Mouse (Mus musculus) right cerebral cortex, postnatal 36 days (tissue): Measurements from ENCODE around the gene Sdhc.
"Not testable (repeated sequence)": the region's sequence is repeated elsewhere in the genome, so short reads cannot be mapped to it uniquely, and the experiment has no call there.

Experiments used
- DNase-seq, 2 experiments: peaks; one replicate each; pipeline ENCODE4 v3.0.0; 2022; ENCODE audit warnings: low spot score in 2 of 2, mixed read lengths in 1 of 2

The Sdhc gene

DNA sequence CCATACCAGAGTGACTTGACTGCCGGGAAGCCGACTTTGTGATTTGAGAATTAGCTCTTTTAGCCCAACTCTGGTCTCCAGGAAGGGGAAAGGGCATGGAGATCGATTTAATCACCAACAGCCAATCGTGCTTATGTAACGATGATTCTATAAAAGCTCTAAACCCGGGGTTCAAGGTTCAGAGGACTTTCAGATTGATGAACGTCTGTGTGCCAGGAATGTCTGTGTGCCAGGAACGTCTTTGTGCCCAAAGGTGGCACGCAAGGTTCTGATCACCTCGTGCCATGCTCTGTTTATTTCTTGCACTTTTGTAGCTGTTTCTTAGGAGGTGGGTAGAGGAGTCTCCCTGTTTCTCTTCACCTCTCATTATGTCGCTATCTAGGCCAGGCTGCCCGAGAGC lies 18.5 kb upstream of the Sdhc start:
- DNase-seq: no peak

DNA sequence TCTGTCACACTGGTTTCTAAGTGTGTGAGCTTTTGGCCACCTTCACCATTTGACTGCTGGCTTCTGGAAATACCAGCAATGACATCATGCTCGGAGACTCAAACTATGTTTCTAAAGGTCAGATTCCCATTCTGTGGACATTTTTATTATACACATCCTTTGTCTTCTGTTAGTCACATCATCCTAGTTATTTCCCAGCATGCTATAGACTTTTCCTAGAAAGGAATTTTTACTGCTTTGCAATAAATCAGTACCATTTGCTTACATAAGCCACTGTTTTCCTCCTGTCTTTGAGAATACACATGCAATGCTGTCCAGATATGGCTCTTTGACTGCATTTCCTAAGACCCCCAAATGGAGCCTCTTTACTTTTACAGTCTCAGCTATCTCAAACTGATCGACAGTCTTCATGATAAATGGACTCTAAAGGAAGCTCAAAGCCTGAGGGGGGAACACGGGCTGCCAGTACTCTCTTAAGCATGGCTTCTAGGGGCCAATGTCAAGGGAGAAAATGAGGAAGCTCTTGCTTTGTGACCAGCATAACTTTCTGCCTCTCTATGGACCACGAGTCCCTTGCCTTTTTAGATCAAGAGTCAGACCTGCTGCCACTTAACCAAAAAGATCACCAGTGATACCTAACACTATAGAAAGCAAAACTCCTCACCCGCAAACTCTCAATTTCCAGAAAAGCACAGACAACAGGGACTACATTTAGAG lies 15.4 kb upstream of the Sdhc start:
- no peak for DNase-seq

DNA sequence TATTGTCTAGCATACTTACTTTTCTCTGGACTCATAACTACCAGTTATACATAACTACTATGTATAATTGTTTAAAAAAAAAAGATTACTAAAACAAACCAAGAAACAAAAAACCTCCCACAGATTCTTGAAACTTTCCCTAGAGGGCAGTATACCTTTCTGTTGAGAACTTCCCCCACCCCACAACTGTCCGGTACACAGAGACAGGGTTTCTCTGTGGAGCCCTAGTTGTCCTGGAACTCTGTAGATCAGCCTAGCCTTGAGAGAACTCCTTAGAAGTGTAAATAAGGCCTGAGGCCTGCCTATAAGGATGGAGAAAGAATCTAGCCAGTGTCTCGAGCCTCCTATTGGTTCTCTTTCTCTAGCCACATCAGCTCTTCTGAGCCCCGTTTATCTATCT lies 13.9 kb upstream of the Sdhc start:
- DNase-seq: no peak

DNA sequence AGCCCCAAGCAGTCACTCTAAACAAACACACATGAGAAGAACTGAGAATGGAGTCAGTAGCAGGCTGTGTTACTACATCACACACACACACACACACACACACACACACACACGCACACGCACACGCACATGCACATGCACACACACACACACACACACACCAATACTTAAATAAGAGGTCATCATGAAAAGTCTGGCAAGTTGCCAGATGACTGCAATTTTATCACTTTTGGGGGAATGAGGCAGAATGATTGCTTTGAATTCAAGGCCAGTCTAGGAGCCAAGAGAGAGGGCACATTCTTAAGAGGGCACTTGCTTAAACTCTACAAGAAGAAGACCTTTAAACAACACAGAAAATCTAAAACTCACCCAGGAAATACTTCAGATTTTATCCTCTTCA lies 12.1 kb upstream of the Sdhc start:
- DNase-seq: no peak

DNA sequence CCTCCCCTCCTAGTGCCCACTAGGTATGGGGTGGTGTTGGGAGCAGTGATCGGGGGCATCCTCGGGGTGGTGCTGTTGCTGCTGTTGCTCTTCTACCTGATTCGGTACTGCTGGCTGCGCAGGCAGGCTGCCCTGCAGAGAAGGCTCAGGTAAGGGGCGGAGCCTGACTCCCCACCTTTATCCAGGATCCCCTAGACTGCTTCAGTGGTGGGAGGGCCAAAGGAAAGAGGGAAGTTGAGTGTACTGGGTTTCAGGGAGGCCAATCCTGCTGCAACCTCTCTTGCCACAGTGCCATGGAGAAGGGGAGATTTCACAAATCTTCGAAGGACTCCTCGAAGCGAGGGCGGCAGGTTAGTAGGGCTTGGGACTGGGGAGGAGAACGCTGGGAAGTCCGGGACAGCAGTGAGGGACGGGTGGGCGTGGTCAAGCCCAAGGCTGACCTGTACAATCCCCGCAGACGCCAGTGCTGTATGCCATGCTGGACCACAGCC lies 9.1 kb upstream of the Sdhc start:
- no peak for DNase-seq

DNA sequence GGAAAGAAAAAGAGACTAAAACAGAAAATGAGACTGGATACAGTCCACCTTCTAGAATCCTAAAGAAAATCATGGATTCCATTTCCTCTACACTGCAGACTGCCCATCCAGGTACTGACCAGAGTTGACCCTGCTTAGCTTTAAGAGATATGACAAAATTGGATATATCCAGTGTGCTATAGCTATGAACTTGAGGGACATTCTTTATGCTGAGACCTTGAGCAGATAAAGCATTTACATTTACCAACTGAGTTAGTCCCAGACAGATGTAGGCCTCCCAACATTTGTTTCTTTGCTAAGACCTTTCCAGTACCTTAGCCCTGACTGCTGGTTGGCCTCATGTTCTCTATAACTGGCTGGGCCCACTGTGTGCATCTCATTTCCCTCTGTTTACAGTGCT lies 7.6 kb upstream of the Sdhc start:
- DNase-seq: no peak

DNA sequence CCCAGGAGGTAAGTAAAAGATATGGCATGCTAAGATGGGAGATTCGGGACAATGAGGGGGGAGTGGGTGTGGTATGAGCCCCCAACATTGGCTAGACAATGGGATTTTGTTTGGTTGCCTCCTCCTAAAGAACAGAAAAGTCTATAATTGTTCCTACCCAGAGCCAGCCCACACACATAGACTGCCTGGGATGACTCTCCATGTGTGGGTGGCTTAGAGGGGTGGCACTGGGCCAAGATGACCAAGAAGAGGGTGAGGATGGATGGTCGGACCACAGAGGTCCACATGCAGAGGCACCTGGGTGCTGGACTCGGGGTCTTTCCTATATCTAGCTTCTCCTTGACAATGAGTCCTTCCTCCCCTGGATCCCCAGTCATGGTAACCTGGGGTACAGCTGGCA lies 6.2 kb upstream of the Sdhc start:
- DNase-seq: peak in 1 of 2 experiments; percentile 11

DNA sequence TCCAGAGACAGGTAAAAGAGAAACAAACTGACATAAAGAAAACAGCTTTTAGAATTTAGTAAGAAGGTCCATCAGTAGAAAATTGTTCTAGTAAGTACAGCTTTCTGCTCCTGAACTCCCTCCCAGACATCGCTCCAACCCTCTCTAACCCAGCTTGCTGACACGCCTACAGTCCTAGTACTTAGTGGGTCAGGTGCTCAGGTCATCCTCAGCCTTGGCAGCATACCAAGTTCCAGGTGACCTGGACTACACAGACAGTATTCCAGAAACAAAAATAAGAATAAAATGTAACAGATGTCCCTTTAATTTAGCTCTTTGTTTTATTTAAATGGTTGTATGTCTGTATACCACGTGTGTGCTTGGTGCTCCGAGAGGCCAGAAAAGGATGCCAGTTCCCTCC lies 1.6 kb upstream of the Sdhc start:
- no peak for DNase-seq

DNA sequence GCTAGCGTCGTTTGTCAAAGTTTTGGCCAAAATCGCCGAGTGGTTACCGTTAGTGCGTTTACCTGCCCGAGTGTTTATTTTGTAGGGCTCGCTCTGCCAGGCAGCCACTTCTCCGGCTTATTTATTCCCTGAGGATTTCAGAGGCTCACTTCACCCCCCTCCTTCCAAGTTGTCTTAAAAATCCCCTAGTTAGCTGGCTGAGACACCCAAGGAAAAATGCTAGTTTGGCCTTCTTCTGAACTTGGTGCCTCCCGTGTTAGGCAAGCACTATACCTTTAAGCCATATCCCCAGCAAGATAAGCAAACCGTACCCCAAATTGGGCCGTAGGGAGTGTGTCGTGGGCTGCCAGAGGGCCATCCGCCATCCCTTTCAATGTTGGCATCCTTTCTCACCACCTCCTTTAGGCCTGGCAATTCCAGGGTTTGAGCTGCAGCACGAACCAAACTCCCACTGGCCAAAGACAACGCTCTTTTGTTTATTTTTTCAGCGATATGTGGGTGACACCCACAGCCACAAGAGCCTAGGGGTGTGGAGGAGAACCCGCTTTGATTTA lies 512 bp upstream of the Sdhc start:
- peak; percentile 34 to 50 for DNase-seq

DNA sequence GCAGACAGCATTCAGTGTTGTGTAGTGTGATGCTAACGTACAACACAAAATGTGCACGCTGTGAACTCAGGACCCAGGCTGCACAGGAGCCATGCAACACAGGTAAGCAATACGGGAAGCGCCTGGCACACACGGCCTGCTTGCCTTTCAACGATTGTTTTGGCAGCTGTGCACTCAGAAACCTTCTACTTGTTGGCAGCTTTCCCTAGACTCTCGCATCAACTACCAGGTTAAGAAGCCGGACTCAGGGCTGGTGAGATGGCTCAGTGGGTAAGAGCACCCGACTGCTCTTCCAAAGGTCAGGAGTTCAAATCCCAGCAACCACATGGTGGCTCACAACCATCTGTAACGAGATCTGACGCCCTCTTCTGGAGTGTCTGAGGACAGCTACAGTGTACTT lies 7.4 kb downstream of the Sdhc start:
- DNase-seq: not testable (repeated sequence)

DNA sequence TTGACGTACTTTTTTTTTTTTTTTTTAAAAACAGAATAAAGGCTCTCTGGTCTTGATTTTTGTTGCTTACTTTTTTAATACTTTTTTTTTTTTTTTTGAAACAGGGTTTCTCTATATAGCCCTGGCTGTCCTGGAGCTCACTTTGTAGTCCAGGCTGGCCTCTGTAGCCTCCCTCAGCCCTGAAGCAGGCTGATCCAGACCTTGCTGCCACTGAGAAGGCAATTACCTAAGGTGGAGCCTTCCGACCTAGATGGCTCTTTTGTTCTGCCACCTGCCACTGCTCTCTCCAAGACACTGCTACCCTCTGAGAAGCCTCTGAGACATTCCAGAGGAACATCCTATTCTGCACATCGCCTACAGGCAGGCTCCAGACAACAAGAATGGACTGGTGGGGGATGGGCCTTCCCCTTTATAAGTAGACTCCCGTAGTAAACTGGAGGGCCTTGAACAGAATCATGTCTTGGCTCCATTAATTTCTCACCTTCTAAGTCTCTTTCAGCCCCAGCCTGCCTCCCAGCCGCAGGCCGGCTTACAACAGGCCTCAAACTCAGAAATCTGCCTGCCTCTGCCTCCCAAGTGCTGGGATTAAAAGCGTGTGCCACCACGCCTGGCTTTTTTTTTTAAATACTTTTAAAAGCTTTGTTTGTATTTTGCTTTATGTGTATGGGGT lies 12.8 kb downstream of the Sdhc start:
- not testable (repeated sequence) for DNase-seq

DNA sequence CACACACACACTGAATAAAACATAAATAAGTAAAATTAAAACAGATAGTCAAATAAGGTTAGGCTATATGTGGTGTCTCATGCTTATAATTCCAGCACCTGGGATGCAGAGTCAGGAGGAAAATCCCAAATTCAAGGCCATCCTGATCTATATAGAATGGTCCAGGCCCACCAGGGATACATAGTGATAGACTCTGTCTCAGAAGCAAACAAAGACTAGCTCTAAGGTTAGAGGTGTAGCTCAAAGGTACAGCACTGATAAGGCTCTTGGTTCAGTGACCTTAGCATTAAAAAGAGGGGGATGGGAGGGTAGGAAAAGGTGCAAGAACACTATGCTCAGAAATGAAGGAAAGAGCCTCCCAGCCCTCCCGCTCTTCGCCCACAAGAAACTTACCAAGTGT lies 14.8 kb downstream of the Sdhc start:
- no peak for DNase-seq

DNA sequence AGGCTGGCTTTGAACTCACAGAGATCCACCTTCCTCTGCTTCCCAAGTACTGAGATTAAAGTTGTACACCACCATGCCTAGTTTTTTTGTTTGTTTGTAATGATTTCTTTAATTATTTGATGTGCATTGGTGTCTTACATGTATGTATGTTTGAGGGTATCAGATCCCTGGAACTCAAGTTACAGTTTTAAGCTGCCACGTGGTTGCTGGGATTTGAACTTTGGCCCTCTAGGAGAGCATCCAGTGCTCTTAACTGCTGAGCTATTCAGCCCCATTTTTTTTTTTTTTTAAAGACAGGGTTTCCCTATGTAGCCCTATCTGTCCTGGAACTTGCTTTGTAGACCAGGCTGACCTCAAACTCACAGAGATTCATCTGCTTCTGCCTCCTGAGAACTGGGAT lies 19.4 kb downstream of the Sdhc start:
- DNase-seq: no peak

DNA sequence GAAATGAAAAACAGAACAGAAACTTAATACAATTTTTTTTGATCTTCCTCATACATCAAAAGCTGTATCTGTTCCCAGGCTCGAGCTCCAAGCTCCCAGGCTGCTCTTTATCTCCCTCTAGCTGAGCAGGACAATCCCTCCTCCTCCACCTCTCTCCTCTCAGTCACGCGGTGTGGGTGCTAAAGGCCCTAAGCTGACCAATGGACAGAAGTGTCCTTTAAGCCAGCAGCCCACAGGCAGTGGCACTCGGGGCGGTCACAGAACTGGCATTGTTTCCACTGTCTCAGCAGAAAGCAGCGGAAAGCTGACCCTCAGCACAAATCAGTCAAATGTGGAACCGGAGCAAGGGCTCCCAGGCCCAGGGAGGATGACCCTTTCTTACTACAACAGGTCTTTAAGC lies 21.2 kb downstream of the Sdhc start:
- peak; percentile 34 to 47 for DNase-seq

DNA sequence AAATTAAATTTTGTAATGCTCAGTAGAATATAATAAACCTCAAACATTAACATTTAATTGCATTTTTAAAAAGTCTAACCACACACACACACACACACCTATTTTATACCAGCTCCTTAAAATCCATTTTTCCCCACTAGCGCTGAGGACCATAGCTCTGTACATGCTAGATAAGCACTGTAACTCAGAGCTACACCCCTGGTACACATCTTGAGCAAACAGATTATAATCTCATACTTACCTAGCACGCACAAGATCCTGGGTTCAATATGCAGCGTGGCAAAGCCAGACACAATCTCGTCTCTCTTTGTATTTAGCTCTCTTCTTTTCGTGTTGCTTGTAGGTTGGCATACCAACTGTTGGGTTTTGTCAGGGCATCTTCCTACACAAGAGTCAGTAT lies 26.0 kb downstream of the Sdhc start:
- DNase-seq: no peak

DNA sequence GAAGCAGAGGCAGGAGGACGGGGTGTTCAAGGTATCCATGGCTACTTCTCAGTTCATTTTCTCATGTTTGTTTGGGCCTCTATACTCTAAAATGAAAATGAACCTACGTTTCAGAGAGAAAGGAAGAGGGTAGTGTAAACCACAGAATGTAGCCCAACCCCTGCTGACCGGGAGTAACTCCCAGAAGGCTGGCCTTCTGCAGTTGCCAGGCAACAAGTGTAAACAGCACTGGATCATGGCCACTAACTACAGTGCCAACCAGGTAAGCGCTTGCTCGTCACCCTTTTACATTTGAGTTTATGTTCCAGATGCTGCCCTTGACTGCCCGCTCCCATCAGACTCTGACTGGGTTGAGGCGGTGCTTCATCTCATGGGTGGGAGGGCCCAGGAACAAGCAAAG lies 27.5 kb downstream of the Sdhc start:
- no peak for DNase-seq

DNA sequence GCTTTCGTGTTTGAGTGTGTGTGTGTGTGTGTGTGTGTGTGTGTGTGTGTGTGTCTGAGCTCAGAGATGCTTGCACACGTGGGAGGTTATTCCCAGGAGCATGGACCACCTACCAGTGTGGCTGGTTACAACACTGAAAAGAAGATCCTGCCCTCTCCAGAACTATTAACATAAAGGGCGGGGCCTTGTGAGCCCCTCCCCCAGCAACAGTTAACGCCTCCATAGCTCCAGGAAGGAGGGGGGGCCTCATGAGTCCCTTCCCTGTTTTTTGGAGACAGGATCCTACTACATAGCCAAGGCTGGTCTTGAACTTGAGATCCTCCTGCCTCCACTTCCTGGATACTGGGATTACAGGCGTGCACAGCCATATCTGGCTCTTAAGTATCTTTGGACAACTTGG lies 28.6 kb downstream of the Sdhc start:
- DNase-seq: no peak

DNA sequence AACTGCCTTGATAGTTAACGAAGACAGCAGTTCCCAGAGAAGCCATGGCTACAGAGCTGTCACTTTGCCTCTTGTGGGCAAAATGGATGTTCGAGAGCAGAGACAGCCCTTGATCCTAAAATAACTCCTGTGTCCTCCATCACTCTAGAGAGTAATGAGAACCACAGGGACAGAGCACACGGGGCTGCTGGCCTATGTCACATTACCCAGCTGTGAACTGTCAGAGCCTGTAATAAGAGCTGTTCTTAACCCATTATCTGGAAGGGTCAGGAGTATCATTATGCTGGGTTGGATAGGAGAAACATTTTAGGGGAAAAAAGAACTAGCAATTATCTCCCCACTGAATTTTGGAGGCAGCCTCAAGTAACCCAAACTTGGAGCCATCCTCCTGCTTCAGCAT lies 29.5 kb downstream of the Sdhc start:
- no peak for DNase-seq

DNA sequence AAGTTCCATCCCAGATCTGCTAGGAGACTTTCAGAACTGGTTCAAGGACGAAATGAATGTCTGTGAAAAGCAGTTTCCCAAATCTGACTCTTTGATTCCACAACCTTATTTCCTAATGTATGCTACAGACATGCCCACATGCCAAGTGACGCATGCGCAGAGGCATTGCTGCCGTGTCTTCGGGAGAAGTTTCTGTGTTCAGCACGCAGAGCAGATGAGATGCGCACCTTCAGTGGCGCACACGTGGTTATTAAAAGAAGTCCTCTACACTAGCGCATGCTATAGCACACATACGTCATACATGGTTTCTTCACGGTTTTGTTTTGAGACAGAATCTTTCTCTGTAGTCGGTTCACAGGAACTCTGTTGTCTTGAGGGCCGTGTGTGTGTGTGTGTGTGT lies 31.0 kb downstream of the Sdhc start:
- no peak for DNase-seq

DNA sequence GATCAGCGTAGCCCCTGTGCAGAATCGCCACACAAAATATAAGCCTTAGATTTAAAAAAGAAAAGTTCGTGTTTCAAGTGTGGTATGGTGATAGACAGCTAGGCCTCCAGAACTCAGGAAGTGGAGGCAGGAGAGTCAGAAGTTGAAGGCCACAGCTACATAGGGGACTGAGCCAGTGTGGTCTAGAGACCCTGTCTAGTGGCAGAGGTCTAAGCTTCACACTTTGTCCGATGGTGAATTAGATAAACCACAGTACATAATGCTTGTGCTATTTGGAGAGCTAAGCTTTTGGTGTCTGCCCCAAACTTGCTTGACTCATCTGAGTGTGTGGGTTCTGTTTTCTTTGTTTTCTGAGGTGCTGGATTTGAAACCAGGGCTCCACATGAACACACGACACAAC lies 31.4 kb downstream of the Sdhc start:
- DNase-seq: no peak

DNA sequence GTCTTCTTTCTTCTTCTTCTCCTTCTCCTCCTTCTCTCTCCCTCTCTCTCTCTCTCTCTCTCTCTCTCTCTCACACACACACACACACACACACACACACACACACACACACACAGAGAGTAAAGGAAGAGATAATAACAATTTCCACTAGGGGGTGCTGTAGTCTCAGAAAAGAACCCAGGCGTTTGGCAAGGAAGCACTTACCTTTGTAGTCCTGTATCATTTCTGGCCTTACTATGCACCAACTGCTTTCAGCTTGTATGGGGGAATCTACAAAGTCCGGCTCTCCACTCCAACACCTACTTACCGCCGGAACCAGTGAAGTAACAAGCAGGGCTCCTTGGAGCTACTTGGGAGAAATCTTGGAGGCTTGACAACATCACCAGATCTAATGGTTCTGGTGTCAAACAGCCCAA lies 32.1 kb downstream of the Sdhc start:
- peak in 1 of 2 experiments; percentile 21 for DNase-seq

DNA sequence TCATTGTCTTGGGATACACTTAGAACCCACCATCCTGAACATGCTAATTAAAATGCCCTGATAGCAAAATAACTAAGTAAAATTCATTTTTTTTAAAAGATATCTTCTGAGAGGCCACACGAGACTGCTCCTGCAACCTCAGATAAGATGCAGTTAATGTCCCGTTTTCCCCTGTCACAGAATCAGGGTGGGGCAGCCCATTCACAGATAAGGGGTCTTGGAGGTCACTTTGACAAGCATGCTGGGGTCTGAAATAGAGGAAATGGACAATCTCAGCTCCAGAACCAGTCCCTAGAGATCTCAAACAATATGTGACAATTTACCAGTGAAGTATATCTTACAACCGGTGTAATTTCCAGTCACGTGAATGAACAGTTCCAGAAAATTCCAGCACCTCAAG lies 34.1 kb downstream of the Sdhc start:
- DNase-seq: no peak

DNA sequence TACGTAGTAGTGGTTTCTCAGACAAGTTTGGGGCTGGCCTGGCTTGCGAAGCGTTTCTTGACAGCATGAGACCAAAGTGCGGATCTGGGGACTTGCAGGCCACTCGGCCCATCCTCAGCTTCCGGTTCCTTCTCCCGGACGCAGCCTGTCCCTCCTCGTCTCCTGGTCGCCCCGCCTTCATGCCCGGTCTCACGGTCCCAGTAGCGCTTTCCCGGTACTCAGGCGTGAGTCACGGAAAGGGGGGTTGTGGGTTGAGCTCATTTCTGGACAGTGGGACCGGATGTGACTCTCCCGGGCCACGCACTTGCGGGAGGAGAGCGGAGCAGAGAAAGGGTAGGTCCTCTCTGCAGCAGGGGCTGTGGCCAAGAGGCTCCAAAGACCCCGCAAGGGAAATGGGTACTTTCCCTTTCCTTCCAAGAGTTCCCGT lies 36.5 kb downstream of the Sdhc start, which contains the start of gene Cfap126:
Cfap126 (plus strand) TSS at position 46 of the 427 bp plus-strand sequence.
- peak; percentile 24 to 31 for DNase-seq
